Mouse (Mus musculus): ENCODE data around the gene Myocd. TPM values are rescaled to one million over a fixed set of nuclear protein-coding genes. Genes with fewer than 3 reads are reported as not detected.

Gene Myocd
- polyA plus RNA-seq, 1 experiment: 0.94 TPM

GRCm38 (mm10) chr11:65211701-65212100, 58.1 kb downstream of the Myocd start:
- Histone ChIP-seq H3K4me1 (ENCODE audit: control insufficient read depth, insufficient read depth, low read length) (no peaks in the 10 kb centered on the region), H3K27ac (ENCODE audit: insufficient read depth, low read length) (no peak overlapping the region), H3K9ac (ENCODE audit: low read depth, poor library complexity, severe bottlenecking) (no peak overlapping the region), H3K9me3 (replicated peaks; ENCODE audit: control insufficient read depth, insufficient read depth, low read length, poor library complexity, severe bottlenecking) (no peaks in the 10 kb centered on the region), H3K27me3 (ENCODE audit: control insufficient read depth, insufficient read depth, low read length, poor library complexity, severe bottlenecking) (no peaks in the 10 kb centered on the region), H3K4me3 (ENCODE audit: low read depth, low read length) (no peak overlapping the region), H3K36me3 (ENCODE audit: control insufficient read depth, insufficient read depth, low read length, poor library complexity, severe bottlenecking) (no peaks in the 10 kb centered on the region)
- TF ChIP-seq EP300 (IDR thresholded peaks at IDR 0.05; ENCODE audit: insufficient read depth, low read depth, low read length): no peak
- no peak for TF ChIP-seq CTCF (IDR thresholded peaks at IDR 0.05; ENCODE audit: low read depth, low read length)
- TF ChIP-seq POLR2A (IDR thresholded peaks at IDR 0.05; ENCODE audit: insufficient read depth, low read length): no peak

- TF ChIP-seq CTCF (IDR thresholded peaks at IDR 0.05; ENCODE audit: low read depth, low read length) (no peak), EP300 (IDR thresholded peaks at IDR 0.05; ENCODE audit: insufficient read depth, low read depth, low read length) (no peak), POLR2A (IDR thresholded peaks at IDR 0.05; ENCODE audit: insufficient read depth, low read length) (no peak)
- Histone ChIP-seq H3K9me3 (replicated peaks; ENCODE audit: control insufficient read depth, insufficient read depth, low read length, poor library complexity, severe bottlenecking) (no peaks in the 10 kb centered on the region), H3K27ac (ENCODE audit: insufficient read depth, low read length) (no peak overlapping the region), H3K4me3 (ENCODE audit: low read depth, low read length) (no peak overlapping the region), H3K9ac (ENCODE audit: low read depth, poor library complexity, severe bottlenecking) (no peak overlapping the region), H3K36me3 (ENCODE audit: control insufficient read depth, insufficient read depth, low read length, poor library complexity, severe bottlenecking) (no peaks in the 10 kb centered on the region), H3K4me1 (ENCODE audit: control insufficient read depth, insufficient read depth, low read length) (no peaks in the 10 kb centered on the region), H3K27me3 (ENCODE audit: control insufficient read depth, insufficient read depth, low read length, poor library complexity, severe bottlenecking) (no peaks in the 10 kb centered on the region)
Observed at GRCm38 (mm10) chr11:65209441-65209840, 60.3 kb downstream of the Myocd start.

GRCm38 (mm10) chr11:65205306-65205705, 64.5 kb downstream of the Myocd start:
- H3K27me3 ChIP-seq (ENCODE audit: control insufficient read depth, insufficient read depth, low read length, poor library complexity, severe bottlenecking): no peaks in the 10 kb centered on the region
- H3K4me3 ChIP-seq (ENCODE audit: low read depth, low read length): no peak overlapping the region
- H3K4me1 ChIP-seq (ENCODE audit: control insufficient read depth, insufficient read depth, low read length): no peaks in the 10 kb centered on the region
- H3K27ac ChIP-seq (ENCODE audit: insufficient read depth, low read length): no peak overlapping the region
- no peak overlapping the region for H3K9ac ChIP-seq (ENCODE audit: low read depth, poor library complexity, severe bottlenecking)
- TF ChIP-seq EP300 (IDR thresholded peaks at IDR 0.05; ENCODE audit: insufficient read depth, low read depth, low read length) (no peak), CTCF (IDR thresholded peaks at IDR 0.05; ENCODE audit: low read depth, low read length) (no peak), POLR2A (IDR thresholded peaks at IDR 0.05; ENCODE audit: insufficient read depth, low read length) (no peak)
- no peaks in the 10 kb centered on the region for H3K9me3 ChIP-seq (replicated peaks; ENCODE audit: control insufficient read depth, insufficient read depth, low read length, poor library complexity, severe bottlenecking)
- H3K36me3 ChIP-seq (ENCODE audit: control insufficient read depth, insufficient read depth, low read length, poor library complexity, severe bottlenecking): no peaks in the 10 kb centered on the region

- Histone ChIP-seq H3K27me3 (ENCODE audit: control insufficient read depth, insufficient read depth, low read length, poor library complexity, severe bottlenecking) (no peaks in the 10 kb centered on the region), H3K4me1 (ENCODE audit: control insufficient read depth, insufficient read depth, low read length) (no peaks in the 10 kb centered on the region), H3K9me3 (replicated peaks; ENCODE audit: control insufficient read depth, insufficient read depth, low read length, poor library complexity, severe bottlenecking) (no peaks in the 10 kb centered on the region), H3K4me3 (ENCODE audit: low read depth, low read length) (no peak overlapping the region), H3K36me3 (ENCODE audit: control insufficient read depth, insufficient read depth, low read length, poor library complexity, severe bottlenecking) (no peaks in the 10 kb centered on the region), H3K27ac (ENCODE audit: insufficient read depth, low read length) (no peak overlapping the region), H3K9ac (ENCODE audit: low read depth, poor library complexity, severe bottlenecking) (no peak overlapping the region)
- TF ChIP-seq EP300 (IDR thresholded peaks at IDR 0.05; ENCODE audit: insufficient read depth, low read depth, low read length) (no peak), POLR2A (IDR thresholded peaks at IDR 0.05; ENCODE audit: insufficient read depth, low read length) (no peak), CTCF (IDR thresholded peaks at IDR 0.05; ENCODE audit: low read depth, low read length) (no peak)
Observed at GRCm38 (mm10) chr11:65204651-65205050, 65.1 kb downstream of the Myocd start.

GRCm38 (mm10) chr11:65203020-65203419, 66.8 kb downstream of the Myocd start:
- Histone ChIP-seq H3K9ac (ENCODE audit: low read depth, poor library complexity, severe bottlenecking) (no peak overlapping the region), H3K27me3 (ENCODE audit: control insufficient read depth, insufficient read depth, low read length, poor library complexity, severe bottlenecking) (no peaks in the 10 kb centered on the region), H3K27ac (ENCODE audit: insufficient read depth, low read length) (no peak overlapping the region), H3K36me3 (ENCODE audit: control insufficient read depth, insufficient read depth, low read length, poor library complexity, severe bottlenecking) (no peaks in the 10 kb centered on the region), H3K4me1 (ENCODE audit: control insufficient read depth, insufficient read depth, low read length) (no peaks in the 10 kb centered on the region), H3K9me3 (replicated peaks; ENCODE audit: control insufficient read depth, insufficient read depth, low read length, poor library complexity, severe bottlenecking) (no peaks in the 10 kb centered on the region), H3K4me3 (ENCODE audit: low read depth, low read length) (no peak overlapping the region)
- TF ChIP-seq EP300 (IDR thresholded peaks at IDR 0.05; ENCODE audit: insufficient read depth, low read depth, low read length) (no peak), POLR2A (IDR thresholded peaks at IDR 0.05; ENCODE audit: insufficient read depth, low read length) (no peak), CTCF (IDR thresholded peaks at IDR 0.05; ENCODE audit: low read depth, low read length) (no peak)

- Histone ChIP-seq H3K9ac (ENCODE audit: low read depth, poor library complexity, severe bottlenecking) (no peak overlapping the region), H3K4me3 (ENCODE audit: low read depth, low read length) (no peak overlapping the region), H3K36me3 (ENCODE audit: control insufficient read depth, insufficient read depth, low read length, poor library complexity, severe bottlenecking) (no peaks in the 10 kb centered on the region), H3K9me3 (replicated peaks; ENCODE audit: control insufficient read depth, insufficient read depth, low read length, poor library complexity, severe bottlenecking) (no peaks in the 10 kb centered on the region), H3K4me1 (ENCODE audit: control insufficient read depth, insufficient read depth, low read length) (no peaks in the 10 kb centered on the region), H3K27ac (ENCODE audit: insufficient read depth, low read length) (no peak overlapping the region), H3K27me3 (ENCODE audit: control insufficient read depth, insufficient read depth, low read length, poor library complexity, severe bottlenecking) (no peaks in the 10 kb centered on the region)
- TF ChIP-seq POLR2A (IDR thresholded peaks at IDR 0.05; ENCODE audit: insufficient read depth, low read length) (no peak), CTCF (IDR thresholded peaks at IDR 0.05; ENCODE audit: low read depth, low read length) (no peak), EP300 (IDR thresholded peaks at IDR 0.05; ENCODE audit: insufficient read depth, low read depth, low read length) (no peak)
Observed at GRCm38 (mm10) chr11:65202236-65202635, 67.6 kb downstream of the Myocd start.
